In genomic region chr17:83063848-83064247, GRCm38 (mm10) we compare ENCODE assay signal across 31 mouse cellular contexts.
DNase-seq lines count a peak whose midpoint lies in the region; ATAC-seq and TF ChIP-seq lines count a peak whose summit lies in the region.
"Had no signal": no experiment of that assay in that cellular context is flagged by ENCODE, and none has a peak within 500 bp of the region (broad histone marks: within the 10 kb centered on the region; RNA-seq: fewer than 3 reads in every experiment).

No protein-coding gene starts in this region.

- no peak overlapping the region for H3K9ac ChIP-seq in kidney, embryonic 16.5 days (replicated peaks; ENCODE audit: low read length)
- no peak overlapping the region for H3K9ac ChIP-seq in MEL (ENCODE audit: control insufficient read depth, low read depth, low read length, poor library complexity, severe bottlenecking)
- no peak overlapping the region for H3K9ac ChIP-seq in intestine, embryonic 14.5 days (ENCODE audit: low read length)
- H3K9ac ChIP-seq in stomach, postnatal 0 days (ENCODE audit: low read length): no peak overlapping the region
- H3K9ac ChIP-seq: forebrain, embryonic 13.5 days; hindbrain, embryonic 15.5 days; limb, embryonic 12.5 days; liver, embryonic 15.5 days; neural tube, embryonic 12.5 days had no signal

- TF ChIP-seq EP300 in MEL (IDR thresholded peaks at IDR 0.05; ENCODE audit: low read depth in 1 of 2, low read length in 2 of 2): no peak
- no peak for TF ChIP-seq EP300 in stomach, postnatal 0 days (optimal IDR thresholded peaks at IDR 0.05)

- no peak overlapping the region for H3K4me3 ChIP-seq in kidney, embryonic 16.5 days (ENCODE audit: low read length)
- no peak overlapping the region for H3K4me3 ChIP-seq in MEL (ENCODE audit: control insufficient read depth in 1 of 2, insufficient read depth in 1 of 2, low read depth in 2 of 2, low read length in 2 of 2)
- no peak overlapping the region for H3K4me3 ChIP-seq in intestine, embryonic 14.5 days (ENCODE audit: low read depth, low read length)
- H3K4me3 ChIP-seq in stomach, postnatal 0 days (ENCODE audit: low read depth, low read length): no peak overlapping the region
- H3K4me3 ChIP-seq: forebrain, embryonic 13.5 days; hindbrain, embryonic 10.5 days; hindbrain, embryonic 15.5 days; left cerebral cortex, adult 2 months; limb, embryonic 12.5 days; liver, embryonic 15.5 days; myocyte; neural tube, embryonic 12.5 days had no signal

- no peaks in the 10 kb centered on the region for H3K79me2 ChIP-seq in MEL (ENCODE audit: control insufficient read depth, insufficient read depth, low read length, poor library complexity)

- 0 out of 2 replicates have a peak overlapping the region, but pooled peaks have one; percentile 19 for H3K4me2 ChIP-seq in kidney, embryonic 16.5 days (replicated peaks; ENCODE audit: low read depth, low read length)
- no peak overlapping the region for H3K4me2 ChIP-seq in intestine, embryonic 14.5 days (ENCODE audit: low read length)
- H3K4me2 ChIP-seq in stomach, postnatal 0 days (replicated peaks; ENCODE audit: low read depth): no peak overlapping the region
- H3K4me2 ChIP-seq: forebrain, embryonic 13.5 days; hindbrain, embryonic 15.5 days; limb, embryonic 12.5 days; liver, embryonic 15.5 days; midbrain, embryonic 11.5 days; neural tube, embryonic 12.5 days had no signal

- no peak for DNase-seq in kidney, postnatal 36 days
- DNase-seq in MEL (ENCODE audit: low read depth, low spot score): peak; percentile 2
- DNase-seq in intestine, embryonic 14.5 days (ENCODE audit: low spot score): no peak
- DNase-seq in stomach, postnatal 0 days (ENCODE audit: low spot score): no peak
- DNase-seq in adrenal gland, adult 8-10 months: no peak
- no peak for DNase-seq in layer of hippocampus, adult 9-11 months
- DNase-seq: adrenal gland, adult 2 months; cerebellum, adult 2 months; cerebellum, postnatal 36 days; embryo, embryonic 11 days; gastrocnemius, postnatal 14 days; heart, postnatal 14 days; kidney, postnatal 10 days; right cerebral cortex, adult 18-20 months; spleen, adult 18-20 months; thymus, adult 2 months; thymus, postnatal 36 days had no signal

- H3K36me3 ChIP-seq in kidney, embryonic 16.5 days (ENCODE audit: insufficient read depth, low read length): no peaks in the 10 kb centered on the region
- no peaks in the 10 kb centered on the region for H3K36me3 ChIP-seq in MEL (ENCODE audit: control insufficient read depth in 1 of 2, insufficient read depth in 2 of 2, low read length in 2 of 2)
- H3K36me3 ChIP-seq in intestine, embryonic 14.5 days (ENCODE audit: control insufficient read depth, insufficient read depth, low read length): no peaks in the 10 kb centered on the region
- H3K36me3 ChIP-seq in stomach, postnatal 0 days (ENCODE audit: control insufficient read depth, insufficient read depth, low read length): no peaks in the 10 kb centered on the region
- H3K36me3 ChIP-seq: hindbrain, embryonic 10.5 days; hindbrain, embryonic 15.5 days; limb, embryonic 12.5 days; liver, embryonic 15.5 days; neural tube, embryonic 12.5 days had no signal

- ATAC-seq in kidney, embryonic 16.5 days (ENCODE audit: low FRiP score, low TSS enrichment): no peak
- peak; percentile 36; the same call in 1 of the 2 replicates for ATAC-seq in intestine, embryonic 14.5 days (replicated peaks; ENCODE audit: low FRiP score, low TSS enrichment, low read depth)
- ATAC-seq in stomach, postnatal 0 days (ENCODE audit: low FRiP score, low TSS enrichment): peak; percentile 35; the same call in 1 of the 2 replicates
- ATAC-seq: activated CD4-positive, CD25-positive, alpha-beta regulatory T cell, adult 4 months; CD4-positive, CD25-positive, alpha-beta regulatory T cell, adult 4 months; forebrain, embryonic 13.5 days; inflammation-experienced regulatory T-cells, adult 6 months; lung, postnatal 0 days had no signal

- no peaks in the 10 kb centered on the region for H3K27me3 ChIP-seq in kidney, embryonic 16.5 days (ENCODE audit: insufficient read depth, low read length)
- H3K27me3 ChIP-seq in MEL (ENCODE audit: control insufficient read depth in 1 of 2, insufficient read depth in 2 of 2, low read length in 2 of 2): no peaks in the 10 kb centered on the region; a peak in 1 of 4 replicates
- no peaks in the 10 kb centered on the region for H3K27me3 ChIP-seq in intestine, embryonic 14.5 days (replicated peaks; ENCODE audit: control insufficient read depth, insufficient read depth, low read length)
- no peaks in the 10 kb centered on the region for H3K27me3 ChIP-seq in stomach, postnatal 0 days (ENCODE audit: control insufficient read depth, insufficient read depth, low read length)
- H3K27me3 ChIP-seq: forebrain, embryonic 13.5 days; hindbrain, embryonic 15.5 days; liver, embryonic 15.5 days; neural tube, embryonic 12.5 days had no signal

- WGBS in kidney, embryonic 16.5 days: 28% methylated on average over 4 of the region's 4 CpGs
- 39% methylated on average over 4 of the region's 4 CpGs for WGBS in intestine, embryonic 14.5 days
- WGBS in stomach, postnatal 0 days: 43% methylated on average over 4 of the region's 4 CpGs

- H3K27ac ChIP-seq in kidney, embryonic 16.5 days (ENCODE audit: low read length): no peak overlapping the region
- H3K27ac ChIP-seq in MEL (ENCODE audit: control insufficient read depth, low read depth, low read length): no peak overlapping the region
- no peak overlapping the region for H3K27ac ChIP-seq in intestine, embryonic 14.5 days (ENCODE audit: low read depth)
- H3K27ac ChIP-seq in stomach, postnatal 0 days (replicated peaks): no peak overlapping the region
- H3K27ac ChIP-seq: forebrain, embryonic 13.5 days; hindbrain, embryonic 10.5 days; hindbrain, embryonic 15.5 days; left cerebral cortex, adult 2 months; limb, embryonic 12.5 days; liver, embryonic 15.5 days; neural tube, embryonic 12.5 days had no signal

- H3K9me3 ChIP-seq in kidney, embryonic 16.5 days (ENCODE audit: low read length): no peaks in the 10 kb centered on the region
- no peaks in the 10 kb centered on the region for H3K9me3 ChIP-seq in MEL (replicated peaks; ENCODE audit: insufficient read depth, low read length)
- H3K9me3 ChIP-seq in intestine, embryonic 14.5 days (ENCODE audit: control insufficient read depth, low read length): no peaks in the 10 kb centered on the region
- no peaks in the 10 kb centered on the region for H3K9me3 ChIP-seq in stomach, postnatal 0 days (ENCODE audit: control insufficient read depth, low read length)
- H3K9me3 ChIP-seq: forebrain, embryonic 13.5 days; hindbrain, embryonic 10.5 days; hindbrain, embryonic 15.5 days; limb, embryonic 12.5 days; liver, embryonic 15.5 days; neural tube, embryonic 12.5 days had no signal

- TF ChIP-seq POLR2A in MEL (IDR thresholded peaks at IDR 0.05; ENCODE audit: control insufficient read depth in 1 of 2, insufficient read depth in 1 of 2, low read depth in 1 of 2, low read length in 2 of 2, poor library complexity in 1 of 2): no peak

- no peak for TF ChIP-seq RAD21 in MEL (IDR thresholded peaks at IDR 0.05; ENCODE audit: low read depth, low read length)

- no peaks in the 10 kb centered on the region for H3K4me1 ChIP-seq in kidney, embryonic 16.5 days (ENCODE audit: insufficient read depth, low read length)
- H3K4me1 ChIP-seq in MEL (ENCODE audit: control insufficient read depth in 1 of 2, insufficient read depth in 2 of 2, low read length in 2 of 2): no peaks in the 10 kb centered on the region
- no peaks in the 10 kb centered on the region for H3K4me1 ChIP-seq in intestine, embryonic 14.5 days (replicated peaks; ENCODE audit: control insufficient read depth, insufficient read depth, low read length)
- H3K4me1 ChIP-seq in stomach, postnatal 0 days (replicated peaks; ENCODE audit: control insufficient read depth, insufficient read depth): no peaks in the 10 kb centered on the region
- H3K4me1 ChIP-seq: hindbrain, embryonic 10.5 days; hindbrain, embryonic 15.5 days; limb, embryonic 12.5 days; liver, embryonic 15.5 days; neural tube, embryonic 12.5 days had no signal

- TF ChIP-seq CTCF in MEL (IDR thresholded peaks at IDR 0.05 in 2 of 3, conservative IDR thresholded peaks at IDR 0.05 in 1 of 3; ENCODE audit: control insufficient read depth in 1 of 3, insufficient read depth in 1 of 3, low read depth in 2 of 3, low read length in 3 of 3, poor library complexity in 1 of 3, severe bottlenecking in 1 of 3): no peak
- TF ChIP-seq CTCF in stomach, postnatal 0 days (IDR thresholded peaks at IDR 0.05; ENCODE audit: low read depth): no peak

TF ChIP-seq in MEL, 35 proteins besides CTCF, POLR2A, EP300 and RAD21:
- TF ChIP-seq MYB (IDR thresholded peaks at IDR 0.05; ENCODE audit: low read depth, low read length) (no peak), ZMIZ1 (IDR thresholded peaks at IDR 0.05; ENCODE audit: low read depth, low read length) (no peak), GABPA (IDR thresholded peaks at IDR 0.05; ENCODE audit: low read depth, low read length) (no peak), SMC3 (IDR thresholded peaks at IDR 0.05; ENCODE audit: low read depth, low read length) (no peak), USF2 (IDR thresholded peaks at IDR 0.05; ENCODE audit: borderline replicate concordance in 1 of 2, insufficient read depth in 1 of 2, low read depth in 1 of 2, low read length in 2 of 2) (no peak), RCOR1 (IDR thresholded peaks at IDR 0.05; ENCODE audit: low read depth, low read length) (no peak), TCF12 (IDR thresholded peaks at IDR 0.05; ENCODE audit: low read depth, low read length) (no peak), MXI1 (IDR thresholded peaks at IDR 0.05; ENCODE audit: low read depth, low read length) (no peak), E2F4 (IDR thresholded peaks at IDR 0.05; ENCODE audit: borderline replicate concordance, low read depth, low read length) (no peak), ZC3H11A (IDR thresholded peaks at IDR 0.05; ENCODE audit: low read depth, low read length) (no peak), ZNF384 (IDR thresholded peaks at IDR 0.05; ENCODE audit: low read depth, low read length) (no peak), ETS1 (IDR thresholded peaks at IDR 0.05; ENCODE audit: low read depth, low read length) (no peak)
TF ChIP-seq in MEL: peak in this region for 0.
